Mouse (Mus musculus) hindbrain, embryonic 10.5 days (tissue): ENCODE data around the gene Map2k6. TPM values are rescaled to one million over a fixed set of nuclear protein-coding genes. Genes with fewer than 3 reads are reported as not detected.

Source experiments
- DNase-seq: peaks from one replicate; pipeline ENCODE4 v3.0.0-alpha.2; 2017; ENCODE audit warnings: low spot score
- H3K27ac ChIP-seq: fragments of 300-500 bp; sonication (generic); 2 replicates; pipeline ENCODE4 v1.5.1; 2016; ENCODE audit warnings: mild to moderate bottlenecking, moderate library complexity
- H3K27me3 ChIP-seq: fragments of 300-500 bp; sonication (generic); 2 replicates; pipeline ENCODE4 v1.6.1; 2016; ENCODE audit warnings: mild to moderate bottlenecking; ENCODE audit not compliant: poor library complexity, insufficient read depth, severe bottlenecking
- H3K36me3 ChIP-seq: fragments of 300-500 bp; sonication (generic); 2 replicates; pipeline ENCODE4 v1.6.1; 2016; ENCODE audit warnings: mild to moderate bottlenecking, moderate library complexity
- H3K4me1 ChIP-seq: fragments of 300-500 bp; sonication (generic); replicated peaks from 2 replicates; pipeline ENCODE4 v1.6.1; 2016; ENCODE audit warnings: mild to moderate bottlenecking
- H3K4me3 ChIP-seq: fragments of 300-500 bp; sonication (generic); 2 replicates; pipeline ENCODE4 v1.5.1; 2016; ENCODE audit warnings: mild to moderate bottlenecking, moderate library complexity
- H3K9me3 ChIP-seq: fragments of 300-500 bp; sonication (generic); 2 replicates; pipeline ENCODE4 v1.6.1; 2016; ENCODE audit warnings: mild to moderate bottlenecking, moderate library complexity
- WGBS: fragments of 180-500 bp; shearing (Covaris S2); methylation state at CpG from one replicate; pipeline ENCODE4 v1.1.7; 2016; 5-methylcytosine and 5-hydroxymethylcytosine counted together
- polyA plus RNA-seq: library from polyadenylated mRNA; unstranded; fragments of >200 nt; fragmentation: Nextera tagmentation; extraction: Ambion mirVana; gene quantifications from 2 replicates; pipeline ENCODE4 v1.2.1, GENCODE M21; 2016

Map2k6 gene
- polyA plus RNA-seq, 1 experiment from 2014 or later, result 30.5 TPM

- no peaks in the 10 kb centered on the region for H3K9me3 ChIP-seq
- DNase-seq, result peak; percentile 52
- no peaks in the 10 kb centered on the region for H3K36me3 ChIP-seq
- 3% methylated on average over 7 of the region's 7 CpGs for WGBS
- peaks cover 9% of the 10 kb centered on the region for H3K27me3 ChIP-seq
- peak overlapping the region; percentile 48 for H3K4me3 ChIP-seq
- peak overlapping the region; percentile 72 for H3K27ac ChIP-seq
- peaks cover 40% of the 10 kb centered on the region for H3K4me1 ChIP-seq
These were observed 49.3 kb downstream of the Map2k6 start for GRCm38 (mm10) chr11:110448131-110448725.

- peaks cover 40% of the 10 kb centered on the region for H3K4me1 ChIP-seq
- H3K4me3 ChIP-seq, result peak overlapping the region; percentile 48
- peak; percentile 30 for DNase-seq
- 1% methylated on average over 12 of the region's 12 CpGs for WGBS
- no peaks in the 10 kb centered on the region for H3K9me3 ChIP-seq
- H3K36me3 ChIP-seq, result 0 out of 2 replicates have a peak, but pooled peaks cover 5% of the 10 kb centered on the region
- peaks cover 9% of the 10 kb centered on the region for H3K27me3 ChIP-seq
- peak overlapping the region; percentile 72 for H3K27ac ChIP-seq
These were observed 49.8 kb downstream of the Map2k6 start for GRCm38 (mm10) chr11:110448726-110449161.

- Histone ChIP-seq H3K36me3 (0 out of 2 replicates have a peak, but pooled peaks cover 7% of the 10 kb centered on the region), H3K27me3 (peaks cover 9% of the 10 kb centered on the region), H3K27ac (peak overlapping the region; percentile 72; the same call in 1 of the 2 replicates), H3K4me1 (peaks cover 40% of the 10 kb centered on the region), H3K4me3 (peak overlapping the region; percentile 48), H3K9me3 (no peaks in the 10 kb centered on the region)
- peak; percentile 33 for DNase-seq
- WGBS, result 5% methylated on average over 11 of the region's 11 CpGs
These were observed 50.3 kb downstream of the Map2k6 start for GRCm38 (mm10) chr11:110449183-110449582.

DNA sequence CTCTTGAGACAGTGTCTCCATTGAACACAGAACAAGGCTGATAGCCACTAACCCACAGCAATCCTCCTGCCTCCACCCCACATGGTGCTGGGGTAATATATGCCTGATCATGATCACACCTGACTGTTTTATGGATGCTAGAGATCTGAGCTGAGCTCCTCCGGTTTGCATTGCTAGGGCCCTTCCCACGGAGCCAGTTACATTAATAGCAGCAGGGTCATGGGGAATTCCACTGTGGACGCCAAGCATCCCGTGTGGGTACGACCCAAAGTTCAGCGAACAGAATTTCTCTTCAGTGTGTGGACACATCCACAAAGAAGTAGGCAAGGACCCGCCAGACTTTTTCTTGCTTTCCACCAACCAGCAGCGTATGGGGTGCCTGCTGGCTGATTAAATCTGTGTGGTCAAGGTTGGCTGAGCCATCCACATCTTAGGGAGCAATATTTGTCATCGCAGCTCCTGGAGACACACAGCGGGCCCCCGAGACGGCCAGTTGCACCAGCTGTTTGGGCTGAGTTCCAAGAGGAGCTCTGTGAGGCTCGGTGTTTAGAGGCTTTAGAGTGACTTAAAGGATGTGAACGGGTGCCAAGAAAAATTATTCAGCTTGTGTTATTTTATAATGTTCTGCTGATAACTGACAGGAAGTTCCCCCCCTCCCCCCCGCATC, 51.3 kb downstream of the Map2k6 start:
- WGBS, result 75% methylated on average over 15 of the region's 15 CpGs
- Histone ChIP-seq H3K4me3 (no peak overlapping the region), H3K27me3 (peaks cover 9% of the 10 kb centered on the region), H3K4me1 (peaks cover 40% of the 10 kb centered on the region), H3K27ac (no peak overlapping the region), H3K9me3 (no peaks in the 10 kb centered on the region), H3K36me3 (0 out of 2 replicates have a peak, but pooled peaks cover 7% of the 10 kb centered on the region)
- no peak for DNase-seq

GRCm38 (mm10) chr11:110450758-110451121, 51.8 kb downstream of the Map2k6 start:
- DNase-seq, result no peak
- Histone ChIP-seq H3K4me3 (no peak overlapping the region), H3K27ac (no peak overlapping the region), H3K27me3 (peaks cover 9% of the 10 kb centered on the region), H3K4me1 (peaks cover 43% of the 10 kb centered on the region), H3K36me3 (0 out of 2 replicates have a peak, but pooled peaks cover 7% of the 10 kb centered on the region), H3K9me3 (no peaks in the 10 kb centered on the region)
- 93% methylated on average over 4 of the region's 4 CpGs for WGBS

GRCm38 (mm10) chr11:110451590-110451989, 52.7 kb downstream of the Map2k6 start:
- Histone ChIP-seq H3K4me1 (peaks cover 49% of the 10 kb centered on the region), H3K9me3 (no peaks in the 10 kb centered on the region), H3K4me3 (no peak overlapping the region), H3K36me3 (0 out of 2 replicates have a peak, but pooled peaks cover 7% of the 10 kb centered on the region), H3K27me3 (peaks cover 2% of the 10 kb centered on the region), H3K27ac (no peak overlapping the region)
- WGBS, result 84% methylated on average over 7 of the region's 7 CpGs
- no peak for DNase-seq

DNA sequence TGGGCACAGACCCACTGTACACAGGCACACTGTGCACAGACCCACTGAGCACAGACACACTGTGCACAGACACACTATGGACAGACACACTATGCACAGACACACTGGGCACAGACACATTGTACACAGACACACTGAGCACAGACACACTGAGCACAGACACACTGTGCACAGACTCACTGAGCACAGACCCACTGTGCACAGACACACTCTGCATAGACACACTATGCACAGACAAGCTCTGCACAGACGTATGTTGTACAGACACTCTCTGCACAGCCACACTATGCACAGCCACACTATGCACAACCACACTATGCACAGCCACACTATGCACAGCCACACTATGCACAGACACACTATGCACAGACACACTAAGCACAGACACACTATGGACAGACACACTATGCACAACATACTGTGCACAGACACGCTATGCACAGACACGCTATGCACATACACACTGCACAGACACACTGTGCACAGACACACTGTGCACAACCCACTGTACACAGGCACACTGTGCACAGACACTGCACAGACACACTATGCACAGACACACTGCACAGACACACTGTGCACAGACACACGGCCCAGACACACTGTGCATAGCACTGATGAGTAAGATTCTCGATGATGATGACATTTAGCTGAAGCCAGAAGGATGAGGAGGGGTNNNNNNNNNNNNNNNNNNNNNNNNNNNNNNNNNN, 54.7 kb downstream of the Map2k6 start:
- Histone ChIP-seq H3K27ac (no peak overlapping the region), H3K4me3 (no peak overlapping the region), H3K4me1 (peaks cover 34% of the 10 kb centered on the region), H3K27me3 (no peaks in the 10 kb centered on the region), H3K9me3 (no peaks in the 10 kb centered on the region), H3K36me3 (0 out of 2 replicates have a peak, but pooled peaks cover 7% of the 10 kb centered on the region)
- no peak for DNase-seq
- 94% methylated on average over 5 of the region's 5 CpGs for WGBS

DNA sequence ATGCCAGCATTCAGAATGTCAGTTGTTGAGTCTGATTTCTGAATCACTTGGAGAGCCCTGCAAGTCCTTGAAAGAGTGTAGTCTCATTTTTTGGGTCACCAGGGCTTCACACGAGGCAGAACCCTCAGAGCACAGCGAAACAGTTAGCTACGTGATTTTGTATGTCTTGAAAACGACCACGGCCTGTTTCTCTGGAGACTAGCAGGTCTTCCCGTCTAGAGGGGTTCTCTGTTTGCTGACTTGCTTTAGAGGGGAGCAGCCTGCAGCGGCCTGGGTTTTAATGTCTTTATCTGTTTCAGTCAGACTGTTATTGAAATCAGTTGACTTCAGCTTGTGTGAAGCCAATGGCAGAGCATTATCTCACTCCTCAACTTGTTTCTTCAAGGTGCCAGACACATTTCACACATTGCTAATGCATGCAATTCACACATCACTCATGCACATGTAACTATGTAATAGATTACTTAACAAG, 58.6 kb downstream of the Map2k6 start:
- 79% methylated on average over 7 of the region's 7 CpGs for WGBS
- Histone ChIP-seq H3K4me1 (peaks cover 34% of the 10 kb centered on the region), H3K9me3 (no peaks in the 10 kb centered on the region), H3K27ac (no peak overlapping the region), H3K36me3 (0 out of 2 replicates have a peak, but pooled peaks cover 7% of the 10 kb centered on the region), H3K4me3 (no peak overlapping the region), H3K27me3 (no peaks in the 10 kb centered on the region)
- no peak for DNase-seq

GRCm38 (mm10) chr11:110460480-110460879, 61.6 kb downstream of the Map2k6 start:
- Histone ChIP-seq H3K9me3 (no peaks in the 10 kb centered on the region), H3K27me3 (no peaks in the 10 kb centered on the region), H3K36me3 (no peaks in the 10 kb centered on the region), H3K4me1 (peaks cover 43% of the 10 kb centered on the region), H3K4me3 (no peak overlapping the region), H3K27ac (no peak overlapping the region)
- no peak for DNase-seq
- WGBS, result 55% methylated on average over 2 of the region's 2 CpGs

DNA sequence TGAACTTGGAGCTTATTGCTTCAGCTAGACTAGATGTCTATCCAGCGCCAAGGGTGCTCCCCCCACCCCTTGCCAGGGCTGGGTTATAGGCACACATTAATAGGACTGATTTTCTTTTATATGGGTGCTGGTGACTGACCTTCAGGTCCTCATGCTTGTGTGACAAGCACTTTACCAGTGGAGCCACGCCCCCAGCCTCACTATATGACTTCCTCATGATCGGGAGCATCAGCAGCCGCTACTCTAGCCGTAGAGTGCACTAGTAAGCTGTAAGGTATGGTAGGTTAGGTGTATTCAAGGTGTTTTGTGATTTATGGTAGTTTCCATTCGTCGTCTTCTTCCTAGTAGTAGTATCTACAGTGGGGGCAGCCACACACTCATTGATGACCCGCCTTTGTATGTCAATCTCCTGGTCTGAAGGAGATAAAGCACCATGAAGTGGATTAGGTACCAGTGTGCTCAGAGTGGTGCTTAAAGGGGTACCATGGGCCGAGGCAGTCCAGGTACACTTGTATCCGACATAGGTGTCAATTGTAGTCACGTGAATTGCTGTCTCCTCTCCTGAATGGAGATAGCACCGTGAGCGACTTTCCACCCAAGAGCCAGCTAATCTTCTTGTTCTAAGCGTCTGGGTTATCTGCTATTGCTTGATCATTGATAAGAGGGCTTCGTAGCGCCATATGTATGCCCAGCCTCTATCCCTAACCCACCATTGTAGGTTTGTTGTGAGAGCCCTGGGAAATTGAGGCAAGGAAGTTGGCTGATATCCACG, 62.8 kb downstream of the Map2k6 start:
- no peak for DNase-seq
- Histone ChIP-seq H3K27ac (no peak overlapping the region), H3K36me3 (no peaks in the 10 kb centered on the region), H3K27me3 (no peaks in the 10 kb centered on the region), H3K4me3 (no peak overlapping the region), H3K9me3 (no peaks in the 10 kb centered on the region), H3K4me1 (peaks cover 35% of the 10 kb centered on the region)
- 95% methylated on average over 17 of the region's 17 CpGs for WGBS

DNA sequence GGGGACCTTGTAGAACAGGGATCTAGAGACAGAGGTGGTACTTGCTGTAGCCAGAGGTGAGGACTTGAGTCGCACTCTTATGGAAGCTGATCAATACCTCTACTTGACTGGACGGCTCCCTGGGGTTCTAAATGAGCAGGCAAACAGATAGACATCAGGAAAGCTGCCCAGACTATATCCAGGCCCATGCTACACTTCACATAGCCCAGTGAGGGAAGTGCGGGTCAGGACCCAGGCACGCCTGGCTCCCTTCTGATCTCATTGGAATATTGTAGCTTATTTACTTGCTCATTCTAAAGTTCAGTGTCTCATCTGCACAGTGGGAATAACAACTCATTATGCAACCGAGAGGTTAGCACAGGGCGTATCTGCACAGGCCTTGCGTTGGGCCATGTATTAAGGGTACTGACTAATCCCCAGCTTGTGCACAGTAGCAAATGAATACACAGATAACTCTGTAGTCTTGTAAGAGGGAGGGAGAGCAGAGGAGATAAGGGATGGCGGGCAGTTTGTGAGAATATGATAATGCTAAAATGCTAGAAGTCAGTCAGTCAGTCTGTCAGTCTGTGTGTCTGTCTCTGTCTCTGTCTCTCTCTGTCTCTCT, 64.2 kb downstream of the Map2k6 start:
- WGBS, result 84% methylated on average over 8 of the region's 8 CpGs
- Histone ChIP-seq H3K27ac (no peak overlapping the region), H3K9me3 (no peaks in the 10 kb centered on the region), H3K4me3 (no peak overlapping the region), H3K4me1 (peaks cover 35% of the 10 kb centered on the region), H3K27me3 (no peaks in the 10 kb centered on the region), H3K36me3 (no peaks in the 10 kb centered on the region)
- DNase-seq, result no peak

DNA sequence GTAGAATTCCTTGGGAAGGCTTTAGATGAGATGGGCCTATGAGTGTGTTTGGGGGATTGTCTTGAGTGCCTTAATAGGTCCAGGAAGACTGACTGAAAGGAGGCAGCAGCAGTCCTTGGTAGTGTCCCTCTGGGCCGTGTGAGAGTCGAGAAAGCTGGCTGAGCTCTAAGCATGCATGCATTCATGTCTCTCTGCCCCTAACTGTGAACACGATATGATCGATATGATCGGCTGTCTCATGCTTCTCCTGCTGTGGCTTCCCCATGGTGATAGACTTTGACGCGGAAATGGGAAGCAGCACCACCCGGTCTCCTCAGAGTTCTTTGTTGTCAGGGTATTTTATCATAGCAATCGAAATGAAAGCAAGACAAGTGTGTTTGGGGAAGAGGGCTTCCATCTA, 64.9 kb downstream of the Map2k6 start:
- Histone ChIP-seq H3K4me3 (no peak overlapping the region), H3K9me3 (no peaks in the 10 kb centered on the region), H3K27me3 (no peaks in the 10 kb centered on the region), H3K27ac (no peak overlapping the region), H3K4me1 (peaks cover 31% of the 10 kb centered on the region), H3K36me3 (no peaks in the 10 kb centered on the region)
- 82% methylated on average over 9 of the region's 9 CpGs for WGBS
- no peak for DNase-seq
